Mouse (Mus musculus) midbrain, embryonic 11.5 days (tissue): ENCODE measurements around the gene Sorbs2. TPM values are rescaled to one million over a fixed set of nuclear protein-coding genes. Genes with fewer than 3 reads are reported as not detected.
A peak's percentile ranks its signal among the peaks of the same experiment; 100 is the strongest.

Experiments
- ATAC-seq: fragments of 200-750 bp; cut with Nextera tagmentation; 2 replicates; pipeline ENCODE4 v1.8.0; 2017; ENCODE audit warnings: moderate TSS enrichment, moderate library complexity; ENCODE audit not compliant: low FRiP score
- DNase-seq: peaks from one replicate; pipeline ENCODE4 v3.0.0; 2015; ENCODE audit warnings: low spot score; ENCODE audit errors: missing footprints
- H3K27ac ChIP-seq: fragments of 300-500 bp; sonication (generic); 2 replicates; pipeline ENCODE4 v1.5.1; 2014; ENCODE audit warnings: low read depth, low read length
- H3K27me3 ChIP-seq: fragments of 300-500 bp; sonication (generic); 2 replicates; pipeline ENCODE4 v1.6.1; 2014; ENCODE audit warnings: mild to moderate bottlenecking, low read length, moderate library complexity, mixed read lengths; ENCODE audit not compliant: control insufficient read depth, insufficient read depth
- H3K36me3 ChIP-seq: fragments of 300-500 bp; sonication (generic); 2 replicates; pipeline ENCODE4 v1.6.1; 2014; ENCODE audit warnings: mild to moderate bottlenecking, low read length, moderate library complexity, mixed read lengths; ENCODE audit not compliant: control insufficient read depth, insufficient read depth
- H3K4me1 ChIP-seq: fragments of 300-500 bp; sonication (generic); 2 replicates; pipeline ENCODE4 v1.6.1; 2014; ENCODE audit warnings: low read length; ENCODE audit not compliant: control insufficient read depth, insufficient read depth
- H3K4me2 ChIP-seq: fragments of 300-500 bp; sonication (generic); 2 replicates; pipeline ENCODE4 v1.6.1; 2014; ENCODE audit warnings: mild to moderate bottlenecking, moderate library complexity
- H3K4me3 ChIP-seq: fragments of 300-500 bp; sonication (generic); 2 replicates; pipeline ENCODE4 v1.5.1; 2014; ENCODE audit warnings: low read depth, low read length
- H3K9ac ChIP-seq: fragments of 300-500 bp; sonication (generic); 2 replicates; pipeline ENCODE4 v1.6.1; 2014; ENCODE audit warnings: low read length
- H3K9me3 ChIP-seq: fragments of 300-500 bp; sonication (generic); 2 replicates; pipeline ENCODE4 v1.6.1; 2016; ENCODE audit warnings: low read length; ENCODE audit not compliant: control insufficient read depth
- WGBS: fragments of 180-500 bp; shearing (Covaris S2); extraction: QIAGEN DNeasy Blood & Tissue Kit; methylation state at CpG from one replicate; pipeline ENCODE4 v1.1.7; 2014; 5-methylcytosine and 5-hydroxymethylcytosine counted together
- polyA plus RNA-seq: library from polyadenylated mRNA; unstranded; fragments of >200 nt; fragmentation: Nextera tagmentation; extraction: Ambion mirVana; gene quantifications from 2 replicates; pipeline ENCODE4 v1.2.1, GENCODE M21; 2014

Gene Sorbs2
- polyA plus RNA-seq, 1 experiment from 2014 or later = 79.8 TPM

GRCm38 (mm10) chr8:45626406-45626805 is 118.8 kb downstream of the Sorbs2 start:
- no peak; the same call in 1 of the 2 replicates for ATAC-seq
- H3K4me3 ChIP-seq = no peak overlapping the region

GRCm38 (mm10) chr8:45627246-45628241 is 120.0 kb downstream of the Sorbs2 start:
- DNase-seq (peak; percentile 98), ATAC-seq (peak; percentile 94)
- peak overlapping the region; percentile 62 for H3K4me3 ChIP-seq
- no peaks in the 10 kb centered on the region for H3K9me3 ChIP-seq
- no peaks in the 10 kb centered on the region for H3K36me3 ChIP-seq
- H3K4me2 ChIP-seq = peak overlapping the region; percentile 80
- peak overlapping the region; percentile 94 for H3K27ac ChIP-seq
- peak overlapping the region; percentile 88 for H3K9ac ChIP-seq
- H3K4me1 ChIP-seq = peaks cover 12% of the 10 kb centered on the region
- WGBS = under 1% methylated on average over 28 of the region's 28 CpGs
- no peaks in the 10 kb centered on the region for H3K27me3 ChIP-seq

More at GRCm38 (mm10) chr8:45626406-45626805, 118.8 kb downstream of the Sorbs2 start:
- Histone ChIP-seq H3K36me3 (no peaks in the 10 kb centered on the region), H3K9me3 (no peaks in the 10 kb centered on the region), H3K27ac (no peak overlapping the region), H3K4me2 (no peak overlapping the region), H3K27me3 (no peaks in the 10 kb centered on the region), H3K4me1 (peaks cover 12% of the 10 kb centered on the region), H3K9ac (no peak overlapping the region)
- DNase-seq = peak; percentile 92
- 28% methylated on average over 5 of the region's 5 CpGs for WGBS

- no peaks in the 10 kb centered on the region for H3K27me3 ChIP-seq
- H3K9ac ChIP-seq = peak overlapping the region; percentile 88
- H3K4me2 ChIP-seq = peak overlapping the region; percentile 80
- peak overlapping the region; percentile 62 for H3K4me3 ChIP-seq
- WGBS = 15% methylated on average over 9 of the region's 9 CpGs
- DNase-seq = peak; percentile 88
- H3K27ac ChIP-seq = peak overlapping the region; percentile 94; the same call in 1 of the 2 replicates
- peaks cover 12% of the 10 kb centered on the region for H3K4me1 ChIP-seq
- H3K36me3 ChIP-seq = no peaks in the 10 kb centered on the region
- no peaks in the 10 kb centered on the region for H3K9me3 ChIP-seq
- ATAC-seq = peak; percentile 18; the same call in 1 of the 2 replicates
Measured at GRCm38 (mm10) chr8:45628421-45629065, 121.0 kb downstream of the Sorbs2 start.

- Histone ChIP-seq H3K27me3 (no peaks in the 10 kb centered on the region), H3K36me3 (no peaks in the 10 kb centered on the region), H3K4me3 (peak overlapping the region; percentile 62), H3K27ac (no peak overlapping the region), H3K4me2 (peak overlapping the region; percentile 80), H3K4me1 (peaks cover 12% of the 10 kb centered on the region), H3K9me3 (no peaks in the 10 kb centered on the region), H3K9ac (peak overlapping the region; percentile 88)
- DNase-seq = peak; percentile 90
- 51% methylated on average over 8 of the region's 8 CpGs for WGBS
- no peak for ATAC-seq
Measured at GRCm38 (mm10) chr8:45629066-45629430, 121.5 kb downstream of the Sorbs2 start.

GRCm38 (mm10) chr8:45631023-45631422 is 123.4 kb downstream of the Sorbs2 start:
- 81% methylated on average over 6 of the region's 8 CpGs for WGBS
- no peak overlapping the region for H3K27ac ChIP-seq
- ATAC-seq (no peak), DNase-seq (no peak)
- H3K9me3 ChIP-seq = no peaks in the 10 kb centered on the region
- no peak overlapping the region for H3K4me2 ChIP-seq
- H3K36me3 ChIP-seq = no peaks in the 10 kb centered on the region
- H3K9ac ChIP-seq = no peak overlapping the region
- no peak overlapping the region for H3K4me3 ChIP-seq
- no peaks in the 10 kb centered on the region for H3K27me3 ChIP-seq
- H3K4me1 ChIP-seq = peaks cover 12% of the 10 kb centered on the region

GRCm38 (mm10) chr8:45635155-45635554 is 127.6 kb downstream of the Sorbs2 start:
- H3K4me3 ChIP-seq = no peak overlapping the region
- H3K36me3 ChIP-seq = no peaks in the 10 kb centered on the region
- no peaks in the 10 kb centered on the region for H3K9me3 ChIP-seq
- no peak overlapping the region for H3K4me2 ChIP-seq
- no peak overlapping the region for H3K9ac ChIP-seq
- DNase-seq (no peak), ATAC-seq (no peak)
- 80% methylated on average over 6 of the region's 6 CpGs for WGBS
- no peaks in the 10 kb centered on the region for H3K4me1 ChIP-seq
- no peaks in the 10 kb centered on the region for H3K27me3 ChIP-seq
- no peak overlapping the region for H3K27ac ChIP-seq

- no peaks in the 10 kb centered on the region for H3K36me3 ChIP-seq
- H3K9ac ChIP-seq = no peak overlapping the region
- H3K4me3 ChIP-seq = no peak overlapping the region
- DNase-seq (no peak), ATAC-seq (no peak)
- H3K4me1 ChIP-seq = no peaks in the 10 kb centered on the region
- H3K4me2 ChIP-seq = no peak overlapping the region
- 85% methylated on average over 1 of the region's 1 CpGs for WGBS
- no peaks in the 10 kb centered on the region for H3K9me3 ChIP-seq
- no peaks in the 10 kb centered on the region for H3K27me3 ChIP-seq
- no peak overlapping the region for H3K27ac ChIP-seq
Measured at GRCm38 (mm10) chr8:45637745-45638144, 130.2 kb downstream of the Sorbs2 start.

GRCm38 (mm10) chr8:45639444-45639843 is 131.9 kb downstream of the Sorbs2 start:
- no peaks in the 10 kb centered on the region for H3K4me1 ChIP-seq
- no peak overlapping the region for H3K27ac ChIP-seq
- no peaks in the 10 kb centered on the region for H3K27me3 ChIP-seq
- H3K9ac ChIP-seq = no peak overlapping the region
- H3K9me3 ChIP-seq = no peaks in the 10 kb centered on the region
- no peak for ATAC-seq
- H3K36me3 ChIP-seq = no peaks in the 10 kb centered on the region
- H3K4me2 ChIP-seq = no peak overlapping the region
- DNase-seq = no peak
- no peak overlapping the region for H3K4me3 ChIP-seq

GRCm38 (mm10) chr8:45644651-45645050 is 137.1 kb downstream of the Sorbs2 start:
- no peak for ATAC-seq
- Histone ChIP-seq H3K27me3 (no peaks in the 10 kb centered on the region), H3K36me3 (no peaks in the 10 kb centered on the region), H3K4me3 (no peak overlapping the region), H3K4me2 (no peak overlapping the region), H3K4me1 (no peaks in the 10 kb centered on the region), H3K27ac (no peak overlapping the region), H3K9ac (no peak overlapping the region), H3K9me3 (no peaks in the 10 kb centered on the region)
- WGBS = 88% methylated on average over 2 of the region's 2 CpGs
- DNase-seq = no peak
